Mouse (Mus musculus): ENCODE measurements around the gene Lpar2.

Gene Lpar2

GRCm38 (mm10) chr8:69807236-69807635 is 15.0 kb upstream of the Lpar2 start:
- 88% methylated on average over 5 of the region's 5 CpGs for WGBS

- 7% methylated on average over 28 of the region's 28 CpGs for WGBS
Observed at GRCm38 (mm10) chr8:69808094-69808863, 13.9 kb upstream of the Lpar2 start, which contains the start of gene Gmip. Gmip (plus strand) TSS chr8:69808679.

- WGBS, result under 1% methylated on average over 23 of the region's 23 CpGs
Observed at GRCm38 (mm10) chr8:69808864-69809403, 13.3 kb upstream of the Lpar2 start.

GRCm38 (mm10) chr8:69809820-69810219 is 12.4 kb upstream of the Lpar2 start:
- WGBS, result 63% methylated on average over 3 of the region's 3 CpGs

- 85% methylated on average over 2 of the region's 2 CpGs for WGBS
Observed at GRCm38 (mm10) chr8:69814881-69815280, 7.3 kb upstream of the Lpar2 start.

- 98% methylated on average over 4 of the region's 4 CpGs for WGBS
Observed at GRCm38 (mm10) chr8:69815396-69815795, 6.8 kb upstream of the Lpar2 start.

- 85% methylated on average over 9 of the region's 9 CpGs for WGBS
Observed at GRCm38 (mm10) chr8:69820466-69820865, 1.8 kb upstream of the Lpar2 start.

- WGBS, result 3% methylated on average over 13 of the region's 22 CpGs
Observed at GRCm38 (mm10) chr8:69821971-69822385, 251 bp upstream of the Lpar2 start.

- 96% methylated on average over 12 of the region's 12 CpGs for WGBS
Observed at GRCm38 (mm10) chr8:69826371-69826770, 4.1 kb downstream of the Lpar2 start.

GRCm38 (mm10) chr8:69832298-69832853 is 10.1 kb downstream of the Lpar2 start, which contains the start of gene Pbx4:
Pbx4 (plus strand) TSS chr8:69832491.
- WGBS, result under 1% methylated on average over 38 of the region's 38 CpGs

- 88% methylated on average over 8 of the region's 8 CpGs for WGBS
Observed at GRCm38 (mm10) chr8:69837057-69837682, 14.9 kb downstream of the Lpar2 start.

GRCm38 (mm10) chr8:69847167-69848065 is 25.2 kb downstream of the Lpar2 start:
- 83% methylated on average over 3 of the region's 3 CpGs for WGBS

GRCm38 (mm10) chr8:69848951-69849350 is 26.7 kb downstream of the Lpar2 start:
- WGBS, result 82% methylated on average over 8 of the region's 8 CpGs

GRCm38 (mm10) chr8:69849899-69850298 is 27.7 kb downstream of the Lpar2 start:
- 48% methylated on average over 3 of the region's 3 CpGs for WGBS

GRCm38 (mm10) chr8:69850926-69851506 is 28.8 kb downstream of the Lpar2 start:
- 81% methylated on average over 7 of the region's 7 CpGs for WGBS

- WGBS, result 95% methylated on average over 10 of the region's 10 CpGs
Observed at GRCm38 (mm10) chr8:69853869-69854268, 31.6 kb downstream of the Lpar2 start.

- WGBS, result 74% methylated on average over 4 of the region's 4 CpGs
Observed at GRCm38 (mm10) chr8:69860807-69861206, 38.6 kb downstream of the Lpar2 start.

- 91% methylated on average over 2 of the region's 2 CpGs for WGBS
Observed at GRCm38 (mm10) chr8:69861251-69861650, 39.0 kb downstream of the Lpar2 start.

GRCm38 (mm10) chr8:69863387-69864020 is 41.3 kb downstream of the Lpar2 start:
- 51% methylated on average over 5 of the region's 5 CpGs for WGBS

GRCm38 (mm10) chr8:69864180-69864579 is 42.0 kb downstream of the Lpar2 start:
- 70% methylated on average over 5 of the region's 5 CpGs for WGBS
